Mouse (Mus musculus) monocyte, adult 5-6 weeks (primary cell): ENCODE data around the gene Dazap2. TPM values are rescaled to one million over a fixed set of nuclear protein-coding genes. Genes with fewer than 3 reads are reported as not detected.
A peak's percentile ranks its signal among the peaks of the same experiment; 100 is the strongest.
"Not testable (repeated sequence)": the region's sequence is repeated elsewhere in the genome, so short reads cannot be mapped to it uniquely, and the experiment has no call there.

Source experiments
- ATAC-seq: fragments of 153-309, 156-312 bp; replicated peaks from 2 replicates; pipeline ENCODE4 v1.8.0; 2017; ENCODE audit warnings: mild to moderate bottlenecking; ENCODE audit not compliant: low TSS enrichment, insufficient number of reproducible peaks, severe bottlenecking, poor library complexity, low FRiP score
- total RNA-seq: library from RNA; stranded (forward); fragments of 200-1000, 200-491, 200-594 nt; gene quantifications from 3 replicates; pipeline ENCODE4 v1.2.3, GENCODE M21; 2017

The Dazap2 gene
- total RNA-seq, 1 experiment from 2014 or later, result 317 TPM

- ATAC-seq, result no peak
Measured at GRCm38 (mm10) chr15:100600696-100601272, 14.4 kb upstream of the Dazap2 start.

- ATAC-seq, result no peak
Measured at GRCm38 (mm10) chr15:100601669-100602068, 13.5 kb upstream of the Dazap2 start.

- ATAC-seq, result not testable (repeated sequence)
Measured at GRCm38 (mm10) chr15:100606677-100607076, 8.5 kb upstream of the Dazap2 start.

- no peak for ATAC-seq
Measured at GRCm38 (mm10) chr15:100611951-100612350, 3.2 kb upstream of the Dazap2 start.

- no peak for ATAC-seq
Measured at GRCm38 (mm10) chr15:100612432-100612831, 2.7 kb upstream of the Dazap2 start.

- ATAC-seq, result peak; percentile 44
Measured at GRCm38 (mm10) chr15:100613584-100613983, 1.6 kb upstream of the Dazap2 start.

- ATAC-seq, result peak; percentile 3; the same call in 1 of the 2 replicates
Measured at GRCm38 (mm10) chr15:100614218-100614995, 742 bp upstream of the Dazap2 start.

- peak; percentile 24; the same call in 1 of the 2 replicates for ATAC-seq
Measured at GRCm38 (mm10) chr15:100615825-100616220, 674 bp downstream of the Dazap2 start.

- no peak for ATAC-seq
Measured at GRCm38 (mm10) chr15:100616221-100616620, 1.1 kb downstream of the Dazap2 start.

- ATAC-seq, result no peak
Measured at GRCm38 (mm10) chr15:100619200-100619599, 4.1 kb downstream of the Dazap2 start.

- 0 out of 2 replicates have a peak, but pooled peaks have one; percentile 6 for ATAC-seq
Measured at GRCm38 (mm10) chr15:100621671-100622070, 6.5 kb downstream of the Dazap2 start.

GRCm38 (mm10) chr15:100622164-100622563 is 7.0 kb downstream of the Dazap2 start:
- peak; percentile 33; the same call in 1 of the 2 replicates for ATAC-seq

GRCm38 (mm10) chr15:100623754-100624153 is 8.6 kb downstream of the Dazap2 start:
- no peak for ATAC-seq

GRCm38 (mm10) chr15:100624435-100624834 is 9.3 kb downstream of the Dazap2 start:
- no peak for ATAC-seq

GRCm38 (mm10) chr15:100627287-100627686 is 12.1 kb downstream of the Dazap2 start:
- no peak for ATAC-seq

- no peak for ATAC-seq
Measured at GRCm38 (mm10) chr15:100627774-100628370, 12.7 kb downstream of the Dazap2 start.

GRCm38 (mm10) chr15:100628797-100629196 is 13.6 kb downstream of the Dazap2 start:
- no peak for ATAC-seq

GRCm38 (mm10) chr15:100630126-100630525 is 15.0 kb downstream of the Dazap2 start:
- no peak for ATAC-seq

GRCm38 (mm10) chr15:100631454-100632170 is 16.5 kb downstream of the Dazap2 start:
- peak; percentile 74 for ATAC-seq
